In genomic region chr2:129620881-129621280, GRCm38 (mm10) we compare ENCODE assay signal across 14 mouse cellular contexts.
"Had no signal": no experiment of that assay in that cellular context is flagged by ENCODE, and none has a peak within 500 bp of the region (broad histone marks: within the 10 kb centered on the region; RNA-seq: fewer than 3 reads in every experiment).

No protein-coding gene starts in this region.

- DNase-seq: kidney, adult 2 months; kidney, postnatal 25 days; left cerebral cortex, postnatal 4 days; midbrain, embryonic 14.5 days; right cerebral cortex, postnatal 25 days; thymus, adult 2 months; thymus, postnatal 25 days had no signal

- H3K4me3 ChIP-seq: kidney, embryonic 15.5 days; layer of hippocampus, adult 2 months; limb, embryonic 13.5 days; liver, embryonic 15.5 days; lung, embryonic 15.5 days; myocyte; neural tube, embryonic 15.5 days had no signal

- H3K27me3 ChIP-seq: kidney, embryonic 15.5 days; limb, embryonic 13.5 days; liver, embryonic 15.5 days; lung, embryonic 15.5 days; neural tube, embryonic 15.5 days had no signal

- H3K27ac ChIP-seq: kidney, embryonic 15.5 days; limb, embryonic 13.5 days; liver, embryonic 15.5 days; lung, embryonic 15.5 days; neural tube, embryonic 15.5 days had no signal

- H3K4me1 ChIP-seq: liver, embryonic 15.5 days had no signal

- H3K9me3 ChIP-seq: kidney, embryonic 15.5 days; limb, embryonic 13.5 days; liver, embryonic 15.5 days; lung, embryonic 15.5 days; neural tube, embryonic 15.5 days had no signal
